Mouse (Mus musculus): ENCODE data around the gene Kcnip4. TPM values are rescaled to one million over a fixed set of nuclear protein-coding genes. Genes with fewer than 3 reads are reported as not detected.

The Kcnip4 gene
- total RNA-seq, 2 experiments from 2014 or later: 0.11 TPM; not detected in 1

- DNase-seq: no peak
Measured at GRCm38 (mm10) chr5:48878081-48878480, 646.6 kb downstream of the Kcnip4 start.

- DNase-seq: no peak
Measured at GRCm38 (mm10) chr5:48864268-48864967, 660.3 kb downstream of the Kcnip4 start.

GRCm38 (mm10) chr5:48840971-48841370 lies 683.7 kb downstream of the Kcnip4 start:
- no peak for DNase-seq

GRCm38 (mm10) chr5:48795526-48795925 lies 729.2 kb downstream of the Kcnip4 start:
- DNase-seq: no peak

GRCm38 (mm10) chr5:48779376-48779775 lies 745.3 kb downstream of the Kcnip4 start:
- no peak for DNase-seq

GRCm38 (mm10) chr5:48748613-48749012 lies 776.1 kb downstream of the Kcnip4 start:
- DNase-seq: no peak

- DNase-seq: no peak
Measured at GRCm38 (mm10) chr5:48737640-48738039, 787.1 kb downstream of the Kcnip4 start.

GRCm38 (mm10) chr5:48718166-48718565 lies 806.5 kb downstream of the Kcnip4 start:
- DNase-seq: no peak

- no peak for DNase-seq
Measured at GRCm38 (mm10) chr5:48705997-48706396, 818.7 kb downstream of the Kcnip4 start.

GRCm38 (mm10) chr5:48687068-48687467 lies 837.6 kb downstream of the Kcnip4 start:
- DNase-seq: no peak

GRCm38 (mm10) chr5:48679733-48680595 lies 844.7 kb downstream of the Kcnip4 start:
- DNase-seq: no peak

GRCm38 (mm10) chr5:48662504-48662903 lies 862.2 kb downstream of the Kcnip4 start:
- no peak for DNase-seq

- no peak for DNase-seq
Measured at GRCm38 (mm10) chr5:48659975-48660374, 864.7 kb downstream of the Kcnip4 start.

- no peak for DNase-seq
Measured at GRCm38 (mm10) chr5:48650496-48650895, 874.2 kb downstream of the Kcnip4 start.

GRCm38 (mm10) chr5:48636675-48637074 lies 888.0 kb downstream of the Kcnip4 start:
- no peak for DNase-seq

GRCm38 (mm10) chr5:48633631-48634030 lies 891.1 kb downstream of the Kcnip4 start:
- no peak for DNase-seq

- DNase-seq: no peak
Measured at GRCm38 (mm10) chr5:48623370-48623769, 901.3 kb downstream of the Kcnip4 start.

GRCm38 (mm10) chr5:48606916-48607315 lies 917.8 kb downstream of the Kcnip4 start:
- DNase-seq: no peak

GRCm38 (mm10) chr5:48606281-48606680 lies 918.4 kb downstream of the Kcnip4 start:
- DNase-seq: no peak

- DNase-seq: no peak
Measured at GRCm38 (mm10) chr5:48599481-48600040, 925.1 kb downstream of the Kcnip4 start.

- no peak for DNase-seq
Measured at GRCm38 (mm10) chr5:48588014-48588413, 936.7 kb downstream of the Kcnip4 start.

GRCm38 (mm10) chr5:48583431-48583830 lies 941.3 kb downstream of the Kcnip4 start:
- no peak for DNase-seq

GRCm38 (mm10) chr5:48563996-48564587 lies 960.6 kb downstream of the Kcnip4 start:
- no peak for DNase-seq

All from heart, postnatal 4 days (tissue).